Mouse (Mus musculus) C2C12 (cell line): ENCODE measurements around the gene Tubgcp2. TPM values are rescaled to one million over a fixed set of nuclear protein-coding genes. Genes with fewer than 3 reads are reported as not detected.
A peak's percentile ranks its signal among the peaks of the same experiment; 100 is the strongest.

Source experiments
- H3K27me3 ChIP-seq: one replicate; pipeline ENCODE4 v1.6.1; 2011; ENCODE audit not compliant: control insufficient read depth, insufficient read depth, insufficient read length
- H3K36me3 ChIP-seq: one replicate; pipeline ENCODE4 v1.6.1; 2011; ENCODE audit not compliant: control insufficient read depth, insufficient read depth
- H3K4me3 ChIP-seq: one replicate; pipeline ENCODE4 v1.5.1; 2011; ENCODE audit warnings: mild to moderate bottlenecking, control low read depth; ENCODE audit not compliant: poor library complexity, insufficient read depth, severe bottlenecking
- H3K79me2 ChIP-seq: one replicate; pipeline ENCODE4 v1.6.1; 2011; ENCODE audit not compliant: control insufficient read depth, insufficient read depth
- H3K79me3 ChIP-seq: one replicate; pipeline ENCODE4 v1.6.1; 2011; ENCODE audit warnings: low read depth, control low read depth
- H3ac ChIP-seq: one replicate; pipeline ENCODE3; 2011; ENCODE audit warnings: low read depth; ENCODE audit not compliant: control insufficient read depth, insufficient read length
- CEBPB ChIP-seq: IDR thresholded peaks from one replicate; pipeline ENCODE4 v1.6.1; 2011; ENCODE audit warnings: low read depth, mild to moderate bottlenecking, control low read depth, moderate library complexity
- CTCF ChIP-seq: IDR thresholded peaks from one replicate; pipeline ENCODE4 v1.5.1; 2011; ENCODE audit not compliant: control insufficient read depth, insufficient read depth, insufficient read length
- FOSL1 ChIP-seq: IDR thresholded peaks from one replicate; pipeline ENCODE4 v1.8.0; 2011; ENCODE audit warnings: mild to moderate bottlenecking, low read length; ENCODE audit not compliant: poor library complexity, insufficient read depth, severe bottlenecking
- MAX ChIP-seq: IDR thresholded peaks from one replicate; pipeline ENCODE4 v1.6.1; 2011; ENCODE audit warnings: mild to moderate bottlenecking, control low read depth
- MYOD1 ChIP-seq: IDR thresholded peaks from one replicate; pipeline ENCODE4 v1.6.1; 2011; ENCODE audit warnings: low read depth; ENCODE audit not compliant: control insufficient read depth, insufficient read length
- MYOG ChIP-seq: IDR thresholded peaks from one replicate; pipeline ENCODE4 v1.6.1; 2011; ENCODE audit not compliant: control insufficient read depth, insufficient read length; ENCODE audit errors: extremely low read depth
- USF1 ChIP-seq: IDR thresholded peaks from one replicate; pipeline ENCODE4 v1.6.1; 2011; ENCODE audit warnings: low read depth, mild to moderate bottlenecking, control low read depth, moderate library complexity
- polyA plus RNA-seq: library from polyadenylated mRNA; unstranded; fragments of >200 nt; fragmentation: generic; extraction: Trizol; gene quantifications from one replicate; pipeline ENCODE4 v1.2.1, GENCODE M21; 2012; ENCODE audit warnings: missing spikeins

The Tubgcp2 gene
- polyA plus RNA-seq, 1 experiment: 31.7 TPM

DNA sequence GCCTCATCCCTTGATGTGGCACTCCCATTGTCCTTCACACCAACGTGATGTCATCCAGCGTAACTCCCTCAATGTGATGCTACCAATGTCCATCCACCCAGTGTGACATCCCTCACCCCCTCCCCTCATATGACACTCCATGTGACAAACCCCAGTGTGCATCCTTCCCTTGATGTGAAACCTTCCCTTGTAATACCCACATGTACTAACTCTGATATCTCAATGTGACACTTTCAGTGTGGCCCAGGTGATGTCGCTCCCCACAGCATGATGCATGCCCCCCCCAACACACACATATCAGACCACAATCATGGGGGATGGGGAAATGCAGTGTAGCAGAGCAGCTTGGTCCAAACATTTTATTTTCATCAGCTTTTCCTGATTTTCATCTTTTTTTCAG, 79.8 kb downstream of the Tubgcp2 start:
- peaks cover under 1% of the 10 kb centered on the region for H3K27me3 ChIP-seq
- no peaks in the 10 kb centered on the region for H3K79me3 ChIP-seq
- no peaks in the 10 kb centered on the region for H3K36me3 ChIP-seq
- no peak overlapping the region for H3K4me3 ChIP-seq
- H3K79me2 ChIP-seq: no peaks in the 10 kb centered on the region
- no peak for TF ChIP-seq USF1
- TF ChIP-seq CTCF: no peak
- no peak for TF ChIP-seq CEBPB
- TF ChIP-seq MYOD1: no peak
- TF ChIP-seq FOSL1: no peak
- no peak for TF ChIP-seq MYOG
- no peak for TF ChIP-seq MAX
- H3ac ChIP-seq: no peak overlapping the region

DNA sequence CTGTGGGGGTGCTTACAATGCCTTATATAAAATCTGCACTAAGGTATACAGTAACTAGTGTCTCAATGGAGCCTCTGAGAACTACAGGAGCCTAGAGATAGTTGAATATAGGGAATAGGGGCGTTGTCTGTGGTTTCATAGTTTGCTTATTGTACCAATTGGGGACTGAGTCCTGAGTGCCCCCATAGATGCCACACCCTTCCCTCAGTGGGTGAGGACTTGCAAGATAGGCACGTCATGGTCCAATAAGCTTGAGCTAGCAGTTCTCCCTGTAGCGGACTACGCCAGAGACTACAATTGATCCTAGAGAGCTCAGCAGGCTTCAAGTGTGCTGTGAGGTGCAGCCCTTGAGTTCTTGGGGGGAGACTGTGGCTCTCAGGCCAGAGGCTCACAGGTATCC, 81.0 kb downstream of the Tubgcp2 start:
- H3K36me3 ChIP-seq: no peaks in the 10 kb centered on the region
- H3K79me2 ChIP-seq: no peaks in the 10 kb centered on the region
- no peaks in the 10 kb centered on the region for H3K79me3 ChIP-seq
- H3K27me3 ChIP-seq: no peaks in the 10 kb centered on the region
- no peak overlapping the region for H3ac ChIP-seq
- TF ChIP-seq CTCF (no peak), MYOD1 (no peak), MAX (no peak), FOSL1 (no peak), CEBPB (no peak), USF1 (no peak), MYOG (no peak)
- H3K4me3 ChIP-seq: no peak overlapping the region

DNA sequence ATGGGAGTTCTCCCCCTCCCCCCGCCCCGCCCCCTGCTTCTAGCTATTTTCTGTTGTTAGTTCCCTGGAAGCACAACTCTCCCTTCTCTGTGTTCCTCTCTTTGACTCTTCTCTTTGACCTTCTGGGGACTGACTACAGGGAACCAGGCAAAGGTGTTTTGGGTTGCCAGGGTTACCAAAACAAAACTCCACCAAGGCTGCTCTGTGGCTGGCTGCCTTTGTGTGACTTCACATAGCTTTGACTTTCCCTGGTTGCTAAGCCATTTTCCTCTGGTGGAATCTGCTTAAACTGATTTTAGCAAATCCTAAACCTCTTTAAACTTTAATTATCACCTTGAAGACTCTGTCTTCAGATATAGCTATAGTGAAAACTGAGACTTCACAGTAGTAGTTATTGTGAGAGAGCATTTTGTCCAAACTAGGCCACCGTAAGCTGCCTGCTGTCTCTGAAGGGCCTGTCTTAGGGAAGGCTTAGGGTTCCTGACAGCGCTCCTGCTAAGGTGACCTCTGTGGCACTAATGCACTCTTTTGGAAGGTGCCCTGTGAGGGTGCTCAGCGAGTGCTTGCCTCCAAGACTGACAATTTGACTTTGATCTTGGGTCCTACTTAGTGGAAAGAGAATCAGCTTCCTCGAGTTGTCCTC, 84.4 kb downstream of the Tubgcp2 start:
- Histone ChIP-seq H3K4me3 (no peak overlapping the region), H3K79me3 (no peaks in the 10 kb centered on the region), H3K79me2 (no peaks in the 10 kb centered on the region), H3ac (no peak overlapping the region), H3K36me3 (no peaks in the 10 kb centered on the region), H3K27me3 (no peaks in the 10 kb centered on the region)
- no peak for TF ChIP-seq MAX
- TF ChIP-seq FOSL1: no peak
- no peak for TF ChIP-seq CEBPB

DNA sequence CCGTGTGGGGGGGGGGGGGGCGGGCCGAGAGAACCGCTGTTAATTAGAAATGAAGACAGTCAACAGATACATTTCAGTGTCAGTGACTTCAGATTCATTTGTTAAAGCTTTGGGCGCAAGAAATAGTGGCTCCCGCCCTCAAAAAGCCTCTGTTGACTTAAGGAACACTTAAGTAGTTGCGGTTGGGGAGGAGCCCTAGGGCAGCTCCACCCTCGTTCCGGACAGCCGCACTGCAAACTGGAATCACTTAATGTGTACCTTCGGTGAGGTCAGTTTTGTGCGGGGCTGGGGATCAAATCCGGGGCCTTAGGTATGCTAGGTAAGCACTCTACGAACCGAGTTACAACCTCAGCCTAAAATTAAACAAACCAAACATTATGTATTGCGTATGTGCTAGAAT, 85.4 kb downstream of the Tubgcp2 start:
- Histone ChIP-seq H3K4me3 (peak overlapping the region; percentile 34), H3K79me3 (no peaks in the 10 kb centered on the region), H3K27me3 (no peaks in the 10 kb centered on the region), H3K79me2 (no peaks in the 10 kb centered on the region), H3ac (no peak overlapping the region), H3K36me3 (no peaks in the 10 kb centered on the region)
- TF ChIP-seq FOSL1: no peak
- TF ChIP-seq MYOD1: no peak
- no peak for TF ChIP-seq MYOG
- TF ChIP-seq CEBPB: no peak
- TF ChIP-seq USF1: no peak
- no peak for TF ChIP-seq CTCF
- TF ChIP-seq MAX: no peak

DNA sequence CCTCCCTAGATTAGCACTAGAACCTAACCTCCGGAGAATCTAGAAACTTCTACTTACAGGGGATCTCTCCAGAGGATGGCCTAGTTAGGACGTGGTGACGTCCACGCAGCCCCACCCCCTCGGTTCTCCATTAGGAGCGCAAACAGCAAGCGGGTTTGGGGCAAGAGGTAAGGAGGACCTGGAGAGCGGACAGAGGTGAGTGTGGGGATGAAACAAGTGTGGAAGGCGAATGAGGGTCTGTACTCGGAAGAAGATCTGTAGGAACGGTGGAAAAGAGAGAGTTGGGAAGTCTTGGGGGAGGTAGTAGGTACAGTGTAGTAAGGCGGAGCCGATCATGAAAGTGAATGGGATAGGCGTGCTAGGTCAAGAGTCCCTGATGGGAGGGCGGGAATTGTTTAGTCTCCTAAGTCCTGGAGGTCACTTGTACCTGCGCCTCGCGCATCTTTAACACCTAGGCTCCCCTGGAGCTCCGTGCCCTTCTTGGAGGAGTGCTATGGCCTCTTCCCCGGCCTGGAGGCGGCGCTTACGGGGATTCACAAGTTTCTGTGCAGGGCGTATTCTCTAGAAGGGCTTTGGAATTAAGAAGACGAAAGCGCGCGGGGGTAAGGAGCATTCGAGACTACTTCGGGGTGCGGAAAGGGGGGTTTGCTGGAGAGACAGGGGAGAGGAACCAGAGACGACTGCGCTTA, 86.0 kb downstream of the Tubgcp2 start:
- no peaks in the 10 kb centered on the region for H3K36me3 ChIP-seq
- peak overlapping the region; percentile 34 for H3K4me3 ChIP-seq
- H3K79me3 ChIP-seq: no peaks in the 10 kb centered on the region
- H3K79me2 ChIP-seq: no peaks in the 10 kb centered on the region
- H3ac ChIP-seq: peak overlapping the region; percentile 43
- TF ChIP-seq MYOD1 (no peak), FOSL1 (no peak), USF1 (no peak), CEBPB (no peak), MYOG (no peak), MAX (no peak), CTCF (no peak)
- H3K27me3 ChIP-seq: no peaks in the 10 kb centered on the region

DNA sequence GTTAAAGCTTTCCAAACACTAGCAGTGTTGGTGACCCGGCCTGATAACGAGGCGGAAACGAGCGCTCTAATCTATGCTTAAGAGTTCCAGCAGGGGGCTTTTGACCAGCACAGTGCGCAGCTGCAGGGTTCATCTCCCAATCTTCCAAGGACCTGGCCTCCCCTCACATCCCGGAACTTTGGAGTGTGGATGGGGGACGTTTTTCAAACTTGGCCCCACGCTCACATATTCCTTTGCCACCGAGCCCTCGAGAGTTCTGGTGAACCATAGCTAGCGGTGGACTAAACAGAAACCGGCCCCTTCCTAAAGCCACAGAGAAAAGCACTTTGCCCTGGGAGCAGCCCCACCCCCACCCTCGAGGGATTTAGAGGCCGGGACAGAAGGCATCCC, 86.6 kb downstream of the Tubgcp2 start:
- no peaks in the 10 kb centered on the region for H3K79me2 ChIP-seq
- H3K27me3 ChIP-seq: no peaks in the 10 kb centered on the region
- TF ChIP-seq CEBPB (no peak), USF1 (no peak), CTCF (no peak), MYOD1 (no peak), MAX (no peak), FOSL1 (no peak), MYOG (no peak)
- no peak overlapping the region for H3ac ChIP-seq
- peak overlapping the region; percentile 34 for H3K4me3 ChIP-seq
- H3K36me3 ChIP-seq: no peaks in the 10 kb centered on the region
- H3K79me3 ChIP-seq: no peaks in the 10 kb centered on the region
